Mouse (Mus musculus) T-helper 1 cell (primary cell): ENCODE results near the gene Cers6.

Experiments
- in situ Hi-C: fragments of 300-600 bp; cut with MboI, MseI; formaldehyde crosslinking; loops from one replicate; pipeline ENCODE4 v1.15.1; 2025; ENCODE audit warnings: high pct_unique_total_duplicates

The Cers6 gene

DNA sequence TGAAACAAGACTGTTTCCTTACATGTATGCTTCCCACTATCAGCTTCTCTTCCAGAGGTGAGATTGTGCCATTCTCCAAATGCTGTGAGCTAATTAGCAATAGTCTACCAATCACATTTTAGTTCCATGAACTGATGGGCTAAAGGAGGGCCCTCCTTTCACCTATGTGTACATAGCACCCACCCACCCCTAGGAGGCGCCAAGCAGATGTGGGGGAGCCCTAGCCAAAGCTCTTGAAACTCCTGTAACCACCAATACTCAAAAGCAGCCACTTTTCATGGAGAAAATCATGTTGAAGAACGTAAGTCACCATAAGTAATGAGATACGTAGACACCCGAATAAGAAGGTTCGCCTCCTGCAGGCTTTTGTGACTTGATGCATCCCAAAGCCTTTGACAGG, 251.4 kb downstream of the Cers6 start:
- in situ Hi-C loops, result no loop called here

- in situ Hi-C loops, result no loop called here
Measured at GRCm38 (mm10) chr2:69113829-69114547, 252.7 kb downstream of the Cers6 start.

GRCm38 (mm10) chr2:69115921-69116320, 254.7 kb downstream of the Cers6 start:
- in situ Hi-C loops, result no loop called here

DNA sequence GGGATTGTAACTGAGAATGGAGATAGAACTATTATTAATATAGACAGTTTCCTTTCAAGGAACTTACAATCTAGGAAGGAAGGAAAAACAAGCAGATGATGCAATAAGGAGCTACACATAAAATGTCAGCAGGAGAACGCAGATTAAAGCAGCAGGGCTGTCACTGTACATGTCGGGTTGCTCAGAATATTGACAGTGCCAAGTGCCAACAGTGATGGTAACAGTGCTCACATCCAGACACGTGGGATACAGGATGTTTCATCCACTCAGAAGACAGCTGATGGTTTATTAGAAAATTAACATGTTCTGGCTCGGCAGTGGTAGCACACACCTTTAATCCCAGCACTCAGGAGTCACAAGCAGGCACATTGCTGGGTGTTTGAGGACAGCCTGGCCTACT, 255.5 kb downstream of the Cers6 start:
- in situ Hi-C loops, result no loop called here

DNA sequence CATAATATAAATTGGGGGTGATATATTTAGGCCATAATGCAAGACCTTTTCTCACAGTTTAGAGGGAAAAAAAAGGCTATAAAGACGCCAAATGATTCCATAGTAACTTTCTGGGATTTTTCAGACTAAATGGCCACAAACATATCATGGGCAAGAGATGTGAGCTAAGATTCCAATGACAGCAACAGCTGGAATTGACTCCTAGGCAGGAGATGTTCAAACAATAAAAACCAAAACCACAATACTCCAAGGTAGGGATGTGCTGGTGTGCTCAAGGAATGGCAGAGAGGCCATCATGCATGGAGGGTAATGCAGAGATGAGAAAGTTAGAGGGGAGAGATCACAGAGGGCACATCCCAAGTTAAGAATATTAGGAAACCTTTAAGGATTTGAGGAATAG, 257.8 kb downstream of the Cers6 start:
- in situ Hi-C loops, result no loop called here

DNA sequence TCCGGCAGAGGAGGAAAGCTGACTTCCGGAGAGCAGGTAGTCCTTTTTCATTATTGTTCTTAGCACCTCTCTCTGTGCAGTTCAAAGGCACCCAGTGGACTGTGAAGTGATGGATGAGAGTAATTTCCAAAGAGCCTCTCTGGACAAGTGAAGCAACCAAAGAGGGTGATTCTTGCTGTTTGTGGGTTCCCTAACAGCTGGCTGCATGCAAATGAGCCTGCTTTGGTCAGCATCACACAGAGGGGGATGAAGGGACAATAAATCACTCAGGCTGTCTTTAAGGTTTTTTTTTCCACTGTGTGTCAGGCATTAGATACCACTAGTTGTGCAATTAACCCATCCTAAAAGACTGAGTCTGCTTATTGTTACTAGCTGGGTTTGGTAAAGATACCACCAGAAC, 258.5 kb downstream of the Cers6 start:
- in situ Hi-C loops, result no loop called here

- in situ Hi-C loops, result no loop called here
Measured at GRCm38 (mm10) chr2:69121681-69122080, 260.4 kb downstream of the Cers6 start.

- in situ Hi-C loops, result no loop called here
Measured at GRCm38 (mm10) chr2:69125425-69125824, 264.2 kb downstream of the Cers6 start.

GRCm38 (mm10) chr2:69128321-69128720, 267.1 kb downstream of the Cers6 start:
- in situ Hi-C loops, result no loop called here

DNA sequence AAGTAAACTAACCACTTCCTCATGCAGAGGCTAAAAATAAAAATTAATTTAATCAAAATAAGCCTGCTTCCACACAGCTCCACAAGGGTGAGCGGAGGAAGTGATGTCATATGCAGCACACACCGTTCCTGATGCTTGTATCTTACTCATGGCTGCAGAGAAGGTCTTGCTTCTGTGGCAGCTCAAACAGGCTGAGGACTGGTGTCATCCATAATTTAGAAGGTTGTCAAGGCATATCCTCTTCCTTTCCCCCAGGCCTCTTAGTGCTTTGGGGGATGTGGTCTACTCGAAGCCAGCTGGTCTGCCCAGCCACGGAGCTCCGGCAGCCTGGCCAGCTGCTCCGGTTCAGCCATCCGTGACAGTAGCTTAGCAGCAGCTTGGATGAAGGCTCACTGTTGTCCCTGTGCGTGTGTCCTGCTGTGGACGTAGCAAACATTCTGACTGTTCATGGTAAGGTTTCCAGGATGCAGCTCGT, 267.7 kb downstream of the Cers6 start:
- in situ Hi-C loops, result no loop called here

- in situ Hi-C loops, result no loop called here
Measured at GRCm38 (mm10) chr2:69129425-69130210, 268.4 kb downstream of the Cers6 start.

GRCm38 (mm10) chr2:69132046-69132445, 270.8 kb downstream of the Cers6 start:
- in situ Hi-C loops, result no loop called here

GRCm38 (mm10) chr2:69132488-69133040, 271.3 kb downstream of the Cers6 start:
- in situ Hi-C loops, result no loop called here

DNA sequence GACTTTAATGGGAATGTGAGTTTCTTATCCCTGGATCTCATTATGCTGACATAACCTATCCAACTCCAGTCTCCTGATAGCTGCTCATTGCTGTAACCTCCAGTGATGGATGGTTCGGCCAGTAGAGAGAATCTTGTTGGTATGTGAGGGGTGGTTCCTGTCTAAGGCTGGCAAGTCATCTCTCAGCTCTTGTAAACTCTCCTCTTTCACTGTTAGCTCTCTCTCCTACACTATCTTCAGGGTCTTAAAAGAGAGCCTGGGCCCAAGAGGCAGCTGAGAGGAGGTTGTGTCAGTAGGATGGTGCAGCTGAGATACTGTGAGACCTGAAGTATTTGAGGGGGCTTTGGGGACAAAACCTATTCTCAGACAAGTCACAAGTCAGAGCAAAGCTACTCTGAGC, 272.9 kb downstream of the Cers6 start:
- in situ Hi-C loops, result no loop called here

DNA sequence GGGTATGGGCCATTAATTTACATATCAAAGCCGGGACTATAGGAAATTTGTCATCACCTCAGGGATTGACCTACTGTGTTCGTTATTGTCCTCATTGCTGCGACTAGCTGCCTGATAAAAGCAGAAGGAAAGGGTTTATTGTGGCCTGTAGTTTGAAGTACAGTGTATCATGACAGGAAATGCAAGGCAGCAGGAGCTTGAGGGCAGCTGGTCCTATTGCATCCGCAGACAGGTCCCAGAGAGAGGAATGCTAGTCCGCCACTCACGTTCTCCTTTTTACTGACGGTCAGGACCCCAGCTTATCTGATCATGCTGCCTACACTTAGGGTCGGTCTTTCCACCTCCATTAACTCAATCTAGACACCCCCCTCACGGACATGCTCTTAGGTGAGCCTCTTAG, 273.7 kb downstream of the Cers6 start:
- in situ Hi-C loops, result no loop called here

DNA sequence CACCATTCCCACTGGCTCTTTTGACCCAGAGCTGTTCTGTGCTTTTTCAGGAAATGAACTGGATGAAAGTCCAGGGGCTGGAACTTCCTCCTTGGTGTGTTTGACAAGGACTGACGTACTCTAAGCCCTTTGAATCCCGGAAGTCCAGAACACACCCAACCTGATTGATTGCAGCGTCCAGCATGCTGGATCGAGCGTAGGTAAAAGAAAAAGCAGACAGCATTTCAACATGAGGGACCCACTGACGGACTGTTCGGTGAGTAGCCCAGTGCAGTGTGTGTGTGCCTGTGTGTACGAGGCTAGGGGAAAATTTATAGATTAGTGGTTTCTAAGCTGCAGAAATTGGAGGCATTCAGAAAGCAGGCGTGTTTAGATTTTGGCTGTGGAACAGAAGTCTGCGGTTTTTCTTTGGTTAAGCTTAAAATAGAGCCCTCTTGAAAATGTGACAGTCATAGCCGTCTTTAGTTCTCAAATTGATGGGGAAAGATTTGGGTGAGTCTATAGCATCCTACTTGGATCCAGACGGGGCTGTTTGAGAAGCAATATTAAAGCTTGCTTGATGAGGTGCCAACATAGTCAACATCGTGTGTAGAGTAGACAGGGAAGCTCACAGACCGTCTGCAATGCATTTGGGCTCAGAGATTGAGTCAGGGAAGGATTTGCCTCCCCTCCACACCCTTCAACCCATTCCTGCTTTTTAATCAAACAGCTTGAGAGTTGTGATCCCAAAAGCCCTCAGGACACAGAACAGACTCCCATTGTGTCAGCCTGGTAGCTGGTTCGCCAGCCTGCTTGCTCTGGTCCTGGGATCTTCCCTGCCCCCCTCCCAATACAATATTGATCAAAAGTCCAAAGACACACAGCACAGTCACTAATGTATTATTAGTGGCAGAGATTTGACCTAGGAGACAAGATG, 274.7 kb downstream of the Cers6 start, which contains the start of gene Nostrin:
Gene Nostrin (plus strand): TSS at position 140 of the 916 bp plus-strand sequence.
- in situ Hi-C loops, result no loop called here

GRCm38 (mm10) chr2:69137406-69138084, 276.3 kb downstream of the Cers6 start:
- in situ Hi-C loops, result no loop called here

- in situ Hi-C loops, result no loop called here
Measured at GRCm38 (mm10) chr2:69138759-69139158, 277.5 kb downstream of the Cers6 start.

GRCm38 (mm10) chr2:69140215-69140614, 279.0 kb downstream of the Cers6 start:
- in situ Hi-C loops, result no loop called here

- in situ Hi-C loops, result no loop called here
Measured at GRCm38 (mm10) chr2:69140816-69141215, 279.6 kb downstream of the Cers6 start.

GRCm38 (mm10) chr2:69148691-69149090, 287.4 kb downstream of the Cers6 start:
- in situ Hi-C loops, result no loop called here
